Mouse (Mus musculus): ENCODE data around the gene Eef1akmt3. TPM values are rescaled to one million over a fixed set of nuclear protein-coding genes. Genes with fewer than 3 reads are reported as not detected.

The Eef1akmt3 gene
- polyA plus RNA-seq, 1 experiment from 2014 or later = 0.12 TPM

GRCm38 (mm10) chr10:127042468-127043115 is 1.3 kb upstream of the Eef1akmt3 start:
- H3K9me3 ChIP-seq = no peaks in the 10 kb centered on the region
- H3K27me3 ChIP-seq = peaks cover 36% of the 10 kb centered on the region
- H3K9ac ChIP-seq = peak overlapping the region; percentile 81
- H3K4me3 ChIP-seq = peak overlapping the region; percentile 82
- no peak overlapping the region for H3K27ac ChIP-seq
- no peak for ATAC-seq (ENCODE audit: low FRiP score)
- 21% methylated on average over 5 of the region's 5 CpGs for WGBS
- H3K4me1 ChIP-seq (replicated peaks) = peaks cover 22% of the 10 kb centered on the region
- peak overlapping the region; percentile 98 for H3K4me2 ChIP-seq
- peaks cover 9% of the 10 kb centered on the region for H3K36me3 ChIP-seq

GRCm38 (mm10) chr10:127041774-127042338 is 543 bp upstream of the Eef1akmt3 start:
- Histone ChIP-seq H3K4me1 (replicated peaks) (peaks cover 22% of the 10 kb centered on the region), H3K27ac (0 out of 2 replicates have a peak overlapping the region, but pooled peaks have one; percentile 37), H3K4me2 (peak overlapping the region; percentile 98), H3K9me3 (no peaks in the 10 kb centered on the region), H3K36me3 (peaks cover 9% of the 10 kb centered on the region), H3K4me3 (peak overlapping the region; percentile 82), H3K27me3 (peaks cover 29% of the 10 kb centered on the region), H3K9ac (peak overlapping the region; percentile 81)
- ATAC-seq (ENCODE audit: low FRiP score) = peak; percentile 86
- under 1% methylated on average over 44 of the region's 44 CpGs for WGBS

GRCm38 (mm10) chr10:127040569-127041214 is 621 bp downstream of the Eef1akmt3 start:
- Histone ChIP-seq H3K36me3 (peaks cover 9% of the 10 kb centered on the region), H3K4me2 (peak overlapping the region; percentile 98), H3K27ac (no peak overlapping the region), H3K4me3 (peak overlapping the region; percentile 82), H3K4me1 (replicated peaks) (peaks cover 22% of the 10 kb centered on the region), H3K27me3 (peaks cover 29% of the 10 kb centered on the region), H3K9ac (peak overlapping the region; percentile 81), H3K9me3 (no peaks in the 10 kb centered on the region)
- peak; percentile 1; the same call in 1 of the 2 replicates for ATAC-seq (ENCODE audit: low FRiP score)
- WGBS = 1% methylated on average over 20 of the region's 20 CpGs

GRCm38 (mm10) chr10:127037641-127038040 is 3.7 kb downstream of the Eef1akmt3 start:
- ATAC-seq (ENCODE audit: low FRiP score) = no peak
- no peak overlapping the region for H3K9ac ChIP-seq
- no peak overlapping the region for H3K4me2 ChIP-seq
- H3K4me1 ChIP-seq (replicated peaks) = peaks cover 16% of the 10 kb centered on the region
- no peak overlapping the region for H3K27ac ChIP-seq
- WGBS = 61% methylated on average over 12 of the region's 12 CpGs
- H3K4me3 ChIP-seq = no peak overlapping the region
- no peaks in the 10 kb centered on the region for H3K9me3 ChIP-seq
- H3K27me3 ChIP-seq = peaks cover 29% of the 10 kb centered on the region
- no peaks in the 10 kb centered on the region for H3K36me3 ChIP-seq

GRCm38 (mm10) chr10:127036273-127036672 is 5.0 kb downstream of the Eef1akmt3 start:
- WGBS = 89% methylated on average over 12 of the region's 12 CpGs
- no peak for ATAC-seq (ENCODE audit: low FRiP score)

GRCm38 (mm10) chr10:127033301-127033741 is 8.0 kb downstream of the Eef1akmt3 start:
- Histone ChIP-seq H3K4me2 (no peak overlapping the region), H3K36me3 (peaks cover 5% of the 10 kb centered on the region), H3K9ac (no peak overlapping the region), H3K27ac (no peak overlapping the region), H3K4me1 (replicated peaks) (peaks cover 12% of the 10 kb centered on the region), H3K9me3 (no peaks in the 10 kb centered on the region), H3K27me3 (0 out of 2 replicates have a peak, but pooled peaks cover 6% of the 10 kb centered on the region), H3K4me3 (no peak overlapping the region)
- ATAC-seq (ENCODE audit: low FRiP score) = no peak
- 85% methylated on average over 8 of the region's 8 CpGs for WGBS

More at GRCm38 (mm10) chr10:127036273-127036672, 5.0 kb downstream of the Eef1akmt3 start:
- no peak overlapping the region for H3K4me2 ChIP-seq
- peaks cover 29% of the 10 kb centered on the region for H3K27me3 ChIP-seq
- H3K4me1 ChIP-seq (replicated peaks) = peaks cover 10% of the 10 kb centered on the region
- no peaks in the 10 kb centered on the region for H3K9me3 ChIP-seq
- no peak overlapping the region for H3K4me3 ChIP-seq
- no peak overlapping the region for H3K27ac ChIP-seq
- H3K9ac ChIP-seq = no peak overlapping the region
- H3K36me3 ChIP-seq = no peaks in the 10 kb centered on the region

- H3K4me3 ChIP-seq = peak within 1 kb of the TSS; percentile 71
- no peaks in the 10 kb centered on the region for H3K27me3 ChIP-seq
- peaks cover 32% of the 10 kb centered on the region for H3K36me3 ChIP-seq
- ATAC-seq (ENCODE audit: low FRiP score) = peak; percentile 88
- peak within 1 kb of the TSS; percentile 86 for H3K9ac ChIP-seq
- peak within 1 kb of the TSS; percentile 84 for H3K4me2 ChIP-seq
- H3K9me3 ChIP-seq = no peaks in the 10 kb centered on the region
- 6% methylated on average over 56 of the region's 56 CpGs for WGBS
- peak within 1 kb of the TSS; percentile 87 for H3K27ac ChIP-seq
- H3K4me1 ChIP-seq (replicated peaks) = peaks cover 12% of the 10 kb centered on the region
Observed at GRCm38 (mm10) chr10:127030336-127031296, 10.7 kb downstream of the Eef1akmt3 start, which contains the start of gene Tsfm. Gene Tsfm, minus strand, starts transcription at chr10:127030840.

- H3K9me3 ChIP-seq = no peaks in the 10 kb centered on the region
- H3K27me3 ChIP-seq = no peaks in the 10 kb centered on the region
- no peak overlapping the region for H3K27ac ChIP-seq
- peaks cover 17% of the 10 kb centered on the region for H3K36me3 ChIP-seq
- no peak overlapping the region for H3K4me3 ChIP-seq
- 78% methylated on average over 16 of the region's 16 CpGs for WGBS
- H3K4me2 ChIP-seq = no peak overlapping the region
- no peak for ATAC-seq (ENCODE audit: low FRiP score)
- no peaks in the 10 kb centered on the region for H3K4me1 ChIP-seq (replicated peaks)
- no peak overlapping the region for H3K9ac ChIP-seq
Observed at GRCm38 (mm10) chr10:127018422-127018821, 22.9 kb downstream of the Eef1akmt3 start.

- Histone ChIP-seq H3K4me3 (no peak overlapping the region), H3K4me2 (no peak overlapping the region), H3K27me3 (no peaks in the 10 kb centered on the region), H3K9me3 (no peaks in the 10 kb centered on the region), H3K9ac (no peak overlapping the region), H3K4me1 (replicated peaks) (no peaks in the 10 kb centered on the region), H3K36me3 (peaks cover 8% of the 10 kb centered on the region), H3K27ac (no peak overlapping the region)
- no peak for ATAC-seq (ENCODE audit: low FRiP score)
- 18% methylated on average over 2 of the region's 2 CpGs for WGBS
Observed at GRCm38 (mm10) chr10:127017071-127017470, 24.2 kb downstream of the Eef1akmt3 start.

- Histone ChIP-seq H3K9ac (no peak overlapping the region), H3K27me3 (no peaks in the 10 kb centered on the region)
- WGBS = 70% methylated on average over 5 of the region's 5 CpGs
Observed at GRCm38 (mm10) chr10:127016488-127016887, 24.8 kb downstream of the Eef1akmt3 start.

GRCm38 (mm10) chr10:127003806-127004205 is 37.5 kb downstream of the Eef1akmt3 start:
- ATAC-seq (ENCODE audit: low FRiP score) = no peak
- H3K9me3 ChIP-seq = no peaks in the 10 kb centered on the region
- 78% methylated on average over 7 of the region's 7 CpGs for WGBS

More at GRCm38 (mm10) chr10:127016488-127016887, 24.8 kb downstream of the Eef1akmt3 start:
- H3K9me3 ChIP-seq = no peaks in the 10 kb centered on the region
- ATAC-seq (ENCODE audit: low FRiP score) = no peak
- no peaks in the 10 kb centered on the region for H3K4me1 ChIP-seq (replicated peaks)
- H3K36me3 ChIP-seq = peaks cover 2% of the 10 kb centered on the region
- H3K27ac ChIP-seq = no peak overlapping the region
- H3K4me3 ChIP-seq = no peak overlapping the region
- H3K4me2 ChIP-seq = no peak overlapping the region

More at GRCm38 (mm10) chr10:127003806-127004205, 37.5 kb downstream of the Eef1akmt3 start:
- no peak overlapping the region for H3K4me3 ChIP-seq
- no peak overlapping the region for H3K9ac ChIP-seq
- H3K36me3 ChIP-seq = peaks cover 14% of the 10 kb centered on the region
- no peaks in the 10 kb centered on the region for H3K27me3 ChIP-seq
- H3K4me2 ChIP-seq = no peak overlapping the region
- H3K27ac ChIP-seq = no peak overlapping the region
- H3K4me1 ChIP-seq (replicated peaks) = no peaks in the 10 kb centered on the region

All from hindbrain, embryonic 13.5 days (tissue).